Mouse (Mus musculus) kidney, postnatal 10 days (tissue): Measurements from ENCODE around the gene App.
A peak's percentile ranks its signal among the peaks of the same experiment; 100 is the strongest.

ENCODE experiments used
- DNase-seq: peaks from one replicate; pipeline ENCODE4 v3.0.0; 2021; ENCODE audit warnings: mixed read lengths

App gene

GRCm38 (mm10) chr16:85012172-85012571 is 161.4 kb downstream of the App start:
- DNase-seq: no peak

GRCm38 (mm10) chr16:85010651-85011050 is 162.9 kb downstream of the App start:
- no peak for DNase-seq

GRCm38 (mm10) chr16:85008866-85009645 is 164.5 kb downstream of the App start:
- DNase-seq: no peak

GRCm38 (mm10) chr16:85001939-85002556 is 171.5 kb downstream of the App start:
- DNase-seq: no peak

- DNase-seq: no peak
Observed at GRCm38 (mm10) chr16:85000304-85000703, 173.3 kb downstream of the App start.

GRCm38 (mm10) chr16:84997551-84997950 is 176.0 kb downstream of the App start:
- DNase-seq: no peak

GRCm38 (mm10) chr16:84995441-84995867 is 178.1 kb downstream of the App start:
- no peak for DNase-seq

- no peak for DNase-seq
Observed at GRCm38 (mm10) chr16:84992888-84993287, 180.7 kb downstream of the App start.

GRCm38 (mm10) chr16:84991011-84991410 is 182.6 kb downstream of the App start:
- no peak for DNase-seq

- DNase-seq: peak; percentile 16
Observed at GRCm38 (mm10) chr16:84989938-84990337, 183.6 kb downstream of the App start.

- no peak for DNase-seq
Observed at GRCm38 (mm10) chr16:84989476-84989875, 184.1 kb downstream of the App start.

GRCm38 (mm10) chr16:84987724-84988287 is 185.8 kb downstream of the App start:
- DNase-seq: no peak

GRCm38 (mm10) chr16:84986016-84986631 is 187.4 kb downstream of the App start:
- DNase-seq: no peak

- DNase-seq: no peak
Observed at GRCm38 (mm10) chr16:84985340-84985739, 188.2 kb downstream of the App start.

GRCm38 (mm10) chr16:84983428-84983827 is 190.1 kb downstream of the App start:
- no peak for DNase-seq

GRCm38 (mm10) chr16:84982589-84982988 is 191.0 kb downstream of the App start:
- DNase-seq: no peak

GRCm38 (mm10) chr16:84978589-84978988 is 195.0 kb downstream of the App start:
- DNase-seq: no peak

- no peak for DNase-seq
Observed at GRCm38 (mm10) chr16:84974176-84974518, 199.4 kb downstream of the App start.

GRCm38 (mm10) chr16:84973446-84974175 is 200.0 kb downstream of the App start:
- no peak for DNase-seq

GRCm38 (mm10) chr16:84971535-84972330 is 201.8 kb downstream of the App start:
- peak; percentile 50 for DNase-seq

GRCm38 (mm10) chr16:84969026-84969425 is 204.5 kb downstream of the App start:
- DNase-seq: no peak

GRCm38 (mm10) chr16:84966983-84967382 is 206.6 kb downstream of the App start:
- DNase-seq: no peak
